Mouse (Mus musculus): ENCODE measurements at regions not wholly inside any gene's neighbourhood (a gene's known extent, or its start where the extent isn't known, plus 50 kb on each side); places are given as distances from the start of the nearest gene placed in this dataset.

DNA sequence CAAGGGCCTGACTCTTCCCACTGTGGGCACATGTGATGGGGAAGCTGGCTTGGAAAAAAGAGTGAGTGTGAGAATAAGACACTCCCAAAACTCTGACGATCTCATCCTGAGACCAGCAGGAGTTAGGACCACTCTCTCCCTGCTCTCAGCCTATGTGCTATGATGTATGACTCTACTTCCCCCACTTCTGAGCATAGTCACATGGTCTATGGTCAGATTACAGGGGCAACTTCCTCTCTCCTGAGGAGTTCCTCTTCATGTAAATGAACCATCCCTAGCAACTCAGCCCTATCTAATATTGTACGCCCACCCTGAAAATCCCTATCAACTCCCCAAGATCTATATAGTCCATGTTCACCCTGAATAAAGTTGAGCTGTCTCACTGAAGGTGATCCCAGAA is 120.0 kb upstream of the Lmo4 start:
- no peak for DNase-seq (ENCODE audit: low spot score in 2 of 2)

DNA sequence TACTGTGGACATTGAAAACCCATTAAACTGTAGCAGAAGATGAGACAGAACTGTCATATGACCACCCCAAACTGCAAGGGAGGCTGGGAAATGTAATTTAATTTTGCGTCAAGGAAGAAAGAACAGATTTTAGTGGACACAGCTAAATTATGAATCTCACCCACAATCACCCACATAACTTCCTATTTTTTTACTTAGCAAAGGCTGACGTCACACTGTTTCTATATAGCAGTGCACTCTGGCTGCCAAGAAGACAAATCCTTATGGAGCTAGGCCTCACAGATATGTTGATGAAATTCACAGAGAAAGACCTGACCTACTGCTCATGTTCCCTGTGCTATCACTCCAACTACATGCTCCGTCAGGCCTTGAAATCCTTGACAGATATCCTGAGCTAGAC is 118.5 kb upstream of the Lmo4 start:
- DNase-seq (ENCODE audit: low spot score in 2 of 2), result no peak

DNA sequence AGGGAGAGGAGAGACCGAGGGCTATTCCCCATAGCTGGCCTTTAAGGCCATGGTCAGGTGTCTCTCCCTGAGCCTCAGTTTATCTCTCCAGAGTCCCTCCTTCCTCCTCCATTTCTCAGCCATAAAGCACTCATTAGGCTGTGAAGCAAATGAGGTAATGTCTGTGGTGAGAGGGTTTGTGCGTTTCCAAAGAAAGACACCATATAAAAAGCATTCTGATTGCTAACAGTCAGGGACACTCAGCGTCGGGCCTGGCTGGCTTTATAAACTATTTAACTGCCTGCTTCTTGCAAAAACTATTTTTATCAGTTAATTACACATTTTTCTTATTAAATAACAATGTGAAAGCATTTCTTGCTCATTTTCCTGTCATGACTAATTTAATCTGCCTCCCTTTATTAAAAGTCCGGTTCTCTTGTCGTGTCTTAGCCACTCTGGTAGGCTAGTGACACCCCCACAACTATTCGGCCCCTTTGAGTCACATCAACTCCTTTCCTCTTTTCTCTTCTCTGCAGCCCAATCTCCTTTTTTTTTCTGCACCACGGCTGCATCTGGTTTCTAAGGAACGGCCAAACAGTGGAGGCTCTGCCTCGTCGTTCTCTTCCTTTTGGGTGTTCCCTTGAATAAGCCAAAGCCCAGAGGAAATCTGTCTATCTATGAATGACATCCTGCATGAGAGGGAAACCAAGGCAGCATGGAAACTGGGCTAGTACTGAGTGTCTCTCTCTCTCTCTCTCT is 114.6 kb upstream of the Lmo4 start:
- no peak for DNase-seq (ENCODE audit: low spot score in 2 of 2)

DNA sequence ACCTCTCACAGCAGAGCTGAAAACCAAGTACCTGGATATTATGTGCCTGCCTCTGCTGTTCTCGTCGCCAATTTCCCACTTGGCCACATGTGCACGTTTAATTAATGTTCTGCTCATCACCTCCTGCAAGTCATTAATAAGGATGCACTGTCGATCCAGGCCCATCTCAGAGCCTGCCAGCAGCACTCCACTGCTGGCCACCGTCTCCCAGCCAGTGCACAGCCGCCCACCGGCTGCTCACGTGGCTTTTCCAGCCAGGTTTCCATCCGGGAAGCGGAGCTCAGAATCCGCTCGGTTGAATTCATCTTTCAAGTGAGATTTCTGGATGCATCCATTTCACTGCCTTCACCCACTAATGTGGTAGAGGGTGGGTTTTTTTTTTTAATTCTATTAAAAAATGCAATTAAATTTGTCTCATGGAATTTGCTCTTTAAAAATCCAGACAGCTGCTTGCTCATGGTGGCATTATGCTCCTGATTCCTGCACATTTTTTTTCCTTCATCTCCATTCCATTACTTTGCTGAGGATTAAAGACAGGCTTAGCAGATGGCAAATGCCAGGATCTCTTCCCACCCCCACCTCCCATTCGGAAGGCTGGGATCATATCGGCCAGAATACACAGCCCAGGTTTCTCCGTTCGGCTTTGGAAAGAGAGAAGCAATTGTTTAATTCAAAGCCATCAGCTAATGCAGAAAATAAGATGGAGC is 113.9 kb upstream of the Lmo4 start:
- peak; percentile 34 to 49 for DNase-seq (ENCODE audit: low spot score in 2 of 2)

DNA sequence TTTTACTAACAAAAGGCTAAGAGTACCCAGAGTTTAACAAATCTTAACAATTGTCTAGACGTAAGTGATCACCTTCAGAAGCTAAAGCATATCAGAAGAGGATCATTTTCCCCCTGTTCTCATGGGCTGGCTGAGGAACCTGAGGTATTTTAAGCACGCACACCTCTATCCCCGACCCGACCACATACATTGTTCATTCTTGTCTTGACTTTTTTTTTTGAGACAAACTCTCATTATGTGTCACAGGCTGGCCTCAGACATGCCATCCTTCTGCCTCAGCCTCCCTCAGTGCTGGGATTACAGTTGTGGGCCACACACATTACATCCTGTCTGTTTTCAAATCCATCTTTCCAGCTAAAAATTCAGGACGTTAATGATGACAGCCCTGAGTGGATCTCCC is 105.7 kb upstream of the Lmo4 start:
- DNase-seq (ENCODE audit: low spot score in 2 of 2), result no peak

DNA sequence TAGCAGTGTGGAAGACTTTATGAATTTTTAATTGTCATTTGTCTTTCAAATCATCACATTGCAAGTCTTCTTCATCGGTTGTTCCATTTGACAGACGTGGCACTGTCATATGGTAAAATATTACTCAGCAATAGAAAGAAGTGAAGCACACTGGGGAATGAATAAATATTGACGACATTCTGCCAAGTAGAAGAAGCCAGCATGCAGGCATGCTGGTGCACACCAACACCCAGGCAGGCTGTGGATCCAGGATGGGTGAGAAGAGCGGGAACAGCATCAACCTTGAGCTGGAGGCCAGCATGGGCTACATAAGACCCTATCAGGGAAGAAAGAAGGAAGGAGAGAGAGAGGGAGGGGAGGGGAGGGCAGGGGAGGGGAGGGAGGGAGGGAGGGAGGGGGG is 103.6 kb upstream of the Lmo4 start:
- no peak for DNase-seq (ENCODE audit: low spot score in 2 of 2)

DNA sequence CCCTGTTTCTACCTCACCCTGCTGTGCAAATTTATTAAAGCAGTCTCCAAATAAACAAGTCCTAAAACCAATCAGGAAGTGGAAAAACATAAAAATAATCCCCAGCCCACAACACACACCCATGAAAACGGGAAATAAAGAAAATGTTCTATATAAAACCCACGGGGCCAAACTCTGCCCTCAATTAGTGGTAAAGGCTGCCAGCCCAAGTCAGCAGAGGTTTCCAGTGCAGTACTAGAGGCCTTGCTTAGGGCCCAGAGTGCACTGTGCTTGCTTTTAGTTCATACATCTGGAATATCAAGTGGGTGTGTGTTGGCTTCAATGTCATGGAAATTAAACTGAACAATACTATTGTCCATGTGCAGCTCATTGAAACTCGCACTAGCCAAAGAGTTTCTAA is 102.5 kb upstream of the Lmo4 start:
- no peak for DNase-seq (ENCODE audit: low spot score in 2 of 2)

DNA sequence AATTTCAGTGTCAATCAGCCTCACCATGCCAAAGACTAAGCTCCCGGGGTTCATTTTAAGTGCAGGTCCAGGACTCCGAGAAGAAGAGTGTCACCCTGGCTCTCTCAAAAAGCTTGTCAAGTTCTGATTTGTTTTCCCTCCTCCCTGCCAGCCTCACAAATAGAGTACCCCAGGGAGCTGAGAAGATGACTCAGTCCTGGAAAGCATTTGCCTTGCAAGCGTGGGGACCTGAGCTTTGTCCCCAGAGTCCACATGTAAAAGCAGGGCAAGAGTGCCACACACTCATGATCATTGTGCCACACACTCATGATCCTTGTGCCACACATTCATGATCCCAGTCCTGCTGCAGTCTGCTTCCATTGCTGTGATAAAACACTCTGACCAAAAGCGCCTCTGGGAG is 100.4 kb upstream of the Lmo4 start:
- DNase-seq (ENCODE audit: low spot score in 2 of 2), result no peak

DNA sequence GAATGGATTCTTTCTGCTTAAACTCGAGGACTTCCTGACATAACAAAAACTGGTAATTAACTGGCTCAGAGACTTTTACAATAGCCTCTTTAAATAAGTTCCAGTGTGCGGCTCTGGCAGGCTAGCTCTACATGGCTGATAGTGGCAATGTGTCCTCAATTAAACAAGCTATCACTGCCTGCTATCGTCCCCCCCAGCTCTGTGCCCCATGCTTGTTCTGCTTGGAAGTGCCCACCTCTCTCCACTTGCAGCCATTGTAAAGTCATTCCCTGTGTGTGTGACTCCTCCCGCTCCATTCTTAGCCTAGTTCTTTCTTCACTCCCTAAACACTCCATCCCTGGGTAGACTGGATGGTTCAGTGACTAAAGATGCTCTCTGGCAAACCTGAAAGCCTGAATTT is 99.9 kb upstream of the Lmo4 start:
- DNase-seq (ENCODE audit: low spot score in 2 of 2), result no peak

DNA sequence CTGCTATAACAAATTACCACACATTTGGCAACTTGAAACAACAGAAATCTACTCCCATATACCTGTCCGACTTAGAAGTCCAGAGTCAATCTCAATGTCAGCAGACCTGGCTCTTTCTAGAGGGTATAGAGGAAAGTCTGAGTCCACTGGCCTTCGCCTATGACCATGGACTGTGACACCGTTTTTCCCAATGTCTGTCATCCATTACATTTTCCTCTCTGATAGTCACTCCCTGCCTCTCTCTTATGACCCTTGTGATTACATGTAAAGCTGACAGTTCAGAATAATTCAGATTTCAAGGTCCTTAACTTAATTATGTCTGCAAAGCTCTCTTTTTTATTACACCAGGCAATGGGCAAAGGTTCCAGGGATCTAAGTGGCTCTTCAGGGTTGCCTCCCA is 97.6 kb upstream of the Lmo4 start:
- DNase-seq (ENCODE audit: low spot score in 2 of 2), result no peak

DNA sequence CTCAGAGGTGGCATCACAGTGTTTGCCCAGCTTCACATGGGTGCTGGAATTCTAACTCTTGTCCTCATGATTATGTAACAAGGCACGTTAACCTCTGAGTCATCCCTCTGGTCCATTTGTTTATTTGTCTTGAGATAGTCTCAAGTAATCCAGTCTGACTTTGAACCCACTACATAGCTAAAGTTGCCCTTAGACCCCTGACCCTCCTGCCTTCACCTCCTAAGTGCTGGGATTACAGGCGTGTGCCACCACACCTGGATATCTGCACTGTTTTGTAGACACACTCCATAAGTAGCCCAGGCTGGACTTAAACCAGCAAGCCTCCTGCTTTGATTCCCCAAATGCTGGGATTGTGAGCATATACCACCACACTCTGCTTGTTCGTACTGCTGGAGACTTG is 96.0 kb upstream of the Lmo4 start:
- DNase-seq (ENCODE audit: low spot score in 2 of 2), result no peak

DNA sequence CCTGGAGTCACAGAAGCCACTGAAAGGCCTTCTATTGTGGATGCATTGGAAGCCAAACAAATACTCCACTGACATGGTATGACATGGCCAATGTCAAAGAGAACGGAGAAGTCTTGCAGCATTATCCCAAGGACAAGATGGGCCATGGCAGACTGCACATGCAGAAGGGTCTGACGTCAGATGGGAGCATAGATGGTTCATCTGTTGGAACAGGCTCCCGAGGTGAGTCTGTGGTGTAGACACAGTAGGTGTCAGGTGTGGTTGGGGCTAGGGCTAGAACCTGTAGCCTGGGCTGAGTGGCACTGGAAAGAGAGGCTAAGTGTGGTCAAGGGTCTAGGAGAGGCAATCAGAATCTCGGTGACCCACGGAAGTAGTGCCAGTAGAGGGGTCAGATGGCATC is 94.2 kb upstream of the Lmo4 start:
- no peak for DNase-seq (ENCODE audit: low spot score in 2 of 2)

DNA sequence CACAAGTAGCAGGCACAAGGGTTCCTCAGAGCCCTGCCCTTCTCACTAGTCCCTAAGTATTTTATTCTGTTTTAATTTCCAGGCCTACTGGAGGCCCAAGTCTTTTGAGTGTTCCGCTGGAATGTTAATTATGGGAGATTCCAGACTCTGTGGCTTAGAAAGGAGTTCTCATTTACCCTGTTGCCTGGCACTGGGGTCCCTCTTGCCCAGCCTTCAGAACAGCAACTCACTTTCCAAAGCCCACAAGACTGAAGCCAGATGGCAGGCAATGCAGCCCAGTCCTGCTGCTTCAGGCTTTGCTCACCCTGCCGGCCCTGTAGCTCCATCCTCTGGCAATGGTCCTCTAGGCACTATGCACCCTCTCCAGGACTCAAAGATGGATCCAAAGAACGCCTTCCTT is 84.5 kb upstream of the Lmo4 start:
- peak; percentile 40 to 48 for DNase-seq (ENCODE audit: low spot score in 2 of 2)

DNA sequence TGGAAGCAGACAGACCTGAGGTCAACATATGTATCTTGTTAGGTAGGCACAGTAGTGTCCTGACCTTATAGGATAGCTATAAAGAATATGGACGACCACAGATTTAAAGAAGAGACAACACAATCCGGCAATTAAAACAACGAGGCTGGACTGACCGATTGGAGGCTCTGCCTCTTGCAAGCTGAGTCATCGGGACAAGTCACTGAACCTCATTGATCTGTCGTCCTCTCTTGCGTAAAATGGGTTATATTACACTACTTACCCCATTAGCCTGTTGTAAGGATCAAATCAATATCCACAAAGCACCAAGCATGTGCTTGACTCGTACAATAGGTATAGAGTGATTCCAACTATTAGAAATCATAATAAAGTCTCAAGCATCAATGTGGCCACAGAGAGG is 81.1 kb upstream of the Lmo4 start:
- DNase-seq (ENCODE audit: low spot score in 2 of 2), result no peak

DNA sequence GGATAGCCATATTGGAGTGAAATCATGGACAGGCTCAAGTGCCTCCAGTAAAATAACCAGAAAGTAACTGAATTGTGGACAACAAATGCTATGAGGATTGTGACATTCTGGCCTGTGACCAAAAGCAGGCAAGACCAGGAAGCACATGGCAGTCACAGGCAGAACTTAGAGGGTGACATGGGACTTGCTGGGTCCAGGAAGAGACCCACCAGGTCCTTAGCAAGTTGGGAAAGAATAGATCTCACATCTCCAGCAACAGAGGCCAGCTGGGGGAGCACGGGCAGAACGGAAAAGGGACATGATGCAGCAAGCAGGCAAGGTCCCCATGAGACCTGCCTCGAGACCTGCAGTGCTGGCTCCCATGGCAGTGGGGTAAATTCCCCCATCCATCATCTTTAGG is 79.3 kb upstream of the Lmo4 start:
- no peak for DNase-seq (ENCODE audit: low spot score in 2 of 2)

DNA sequence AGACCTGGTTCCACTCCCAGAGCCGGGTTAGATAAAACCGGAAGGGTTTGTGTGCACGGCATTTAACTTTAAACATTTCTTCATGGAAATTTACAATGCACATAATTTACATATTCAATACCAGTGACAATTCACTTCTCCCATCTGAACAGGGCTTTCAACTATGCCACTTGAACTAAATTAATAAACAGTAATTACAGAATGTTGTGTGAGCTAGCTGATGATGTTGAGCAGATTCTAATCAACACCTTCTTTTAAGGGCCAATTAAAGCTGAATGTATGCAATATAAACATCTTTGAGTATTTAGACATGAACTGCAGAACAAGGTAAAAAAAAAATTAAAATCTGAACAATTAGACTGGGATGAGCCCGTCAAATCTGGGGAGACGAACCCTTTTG is 68.1 kb upstream of the Lmo4 start:
- no peak for DNase-seq (ENCODE audit: low spot score in 2 of 2)

DNA sequence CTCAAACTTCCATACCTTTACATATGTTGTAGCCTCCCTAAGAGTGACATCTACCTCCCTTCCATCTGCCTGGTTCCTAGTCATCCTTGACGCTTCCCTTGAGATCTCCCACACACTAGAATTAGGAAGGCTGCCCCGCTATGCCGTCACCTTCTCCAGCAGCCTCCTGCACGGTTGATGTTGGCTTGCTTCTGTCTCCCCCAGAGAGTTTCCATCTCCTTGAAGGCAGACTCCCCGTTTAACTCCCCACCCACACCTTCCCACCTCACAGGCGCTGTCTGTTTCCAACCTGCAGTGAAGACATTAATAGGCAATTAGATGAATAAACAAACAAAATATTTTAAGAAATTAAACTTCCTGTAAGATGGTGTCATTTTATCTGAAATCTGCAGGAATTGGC is 65.2 kb upstream of the Lmo4 start:
- DNase-seq (ENCODE audit: low spot score in 2 of 2), result no peak

DNA sequence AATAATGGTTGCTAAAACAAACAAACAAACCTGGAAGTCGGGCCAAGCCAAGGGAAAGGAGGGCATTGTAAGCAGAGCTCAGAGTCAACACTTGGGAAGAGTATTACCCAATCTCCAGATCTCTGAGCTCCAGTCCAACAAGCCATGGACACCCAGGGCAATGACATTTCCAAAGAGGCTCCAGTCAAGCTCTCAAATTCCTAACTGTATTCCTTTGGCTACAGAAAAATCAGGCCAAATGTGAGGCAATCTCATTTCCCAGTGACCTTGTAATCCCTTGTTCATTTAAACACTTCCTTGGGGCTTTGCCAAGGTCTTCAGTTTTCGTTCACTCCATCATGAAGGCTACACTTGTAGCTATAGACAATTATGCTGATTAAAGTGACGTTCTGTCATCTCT is 59.5 kb upstream of the Lmo4 start:
- no peak for DNase-seq (ENCODE audit: low spot score in 2 of 2)

DNA sequence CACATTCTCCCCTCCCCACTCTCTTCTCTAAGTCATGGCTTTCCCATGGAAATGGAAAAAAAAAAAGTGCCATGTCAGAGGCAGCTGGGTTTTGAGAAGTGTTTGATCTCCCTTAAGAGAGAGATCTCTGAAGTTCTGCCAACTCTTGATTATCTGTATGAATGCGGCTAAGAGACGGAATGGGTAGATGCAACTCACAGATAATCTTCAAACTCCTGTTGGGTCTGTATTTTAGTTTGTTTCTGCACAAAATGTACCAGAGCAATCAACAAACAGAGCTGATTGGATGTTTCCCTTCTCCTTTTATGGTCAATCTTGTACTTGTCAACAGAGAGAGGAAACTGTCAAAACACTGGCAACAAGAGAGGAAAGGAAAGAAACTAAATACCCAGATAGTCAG is 55.9 kb upstream of the Lmo4 start:
- no peak for DNase-seq (ENCODE audit: low spot score in 2 of 2)

DNA sequence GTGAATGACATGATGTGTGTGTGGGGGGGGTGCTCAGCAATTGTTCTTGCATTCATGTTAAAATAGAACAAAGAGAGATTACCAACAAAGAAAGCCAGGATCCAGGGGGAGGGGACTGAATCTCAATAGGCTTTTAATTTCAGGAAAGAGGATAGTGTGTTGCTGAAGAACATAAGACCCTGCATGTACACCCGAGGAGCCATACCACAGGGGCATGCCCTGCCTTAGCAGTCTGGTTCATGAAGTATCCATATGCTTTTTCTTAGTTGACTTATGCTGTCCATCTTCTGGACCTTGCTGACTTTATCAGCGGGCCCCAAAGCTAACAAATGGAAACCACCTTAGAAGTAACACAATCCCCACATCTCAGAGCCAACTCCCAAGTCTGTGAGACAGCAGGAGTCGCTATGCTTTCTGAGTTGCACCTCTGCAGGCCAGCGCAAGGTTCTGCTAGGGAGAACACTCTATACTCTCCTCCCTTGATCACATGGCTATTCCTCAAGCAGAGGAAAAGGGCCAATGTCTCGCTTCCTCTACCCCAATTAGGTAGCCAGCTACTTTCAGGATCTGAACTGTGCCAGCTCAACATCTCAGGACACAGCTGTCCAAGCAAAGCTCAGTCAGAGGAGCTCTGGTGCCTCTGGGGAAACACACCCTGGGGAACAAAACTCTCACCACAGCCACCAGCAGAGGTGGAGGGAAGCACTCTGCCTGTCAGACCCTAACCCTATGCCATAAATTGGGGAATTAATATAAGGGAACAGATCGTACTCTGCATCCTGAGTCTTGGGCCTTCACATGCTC is 52.9 kb upstream of the Lmo4 start:
- DNase-seq (ENCODE audit: low spot score in 2 of 2), result no peak

DNA sequence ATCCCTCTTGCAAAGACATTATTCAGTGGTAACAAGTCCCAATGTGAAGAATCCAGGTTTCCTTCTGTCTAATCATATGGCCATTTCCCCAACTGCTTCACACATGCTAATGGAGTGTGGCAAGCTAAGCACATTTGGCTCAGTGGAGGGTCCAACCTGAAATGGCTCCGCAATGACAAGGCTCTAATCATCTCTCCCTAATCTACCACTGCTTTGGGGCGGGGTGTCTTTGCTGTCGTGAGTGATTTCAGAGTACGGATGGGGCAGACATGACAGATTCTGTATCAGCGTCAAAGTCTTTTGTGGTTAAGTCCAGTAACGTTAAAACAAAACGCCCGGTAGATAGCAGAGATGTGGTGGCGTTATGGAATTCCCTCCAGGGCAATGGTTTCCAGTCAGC is 52.2 kb upstream of the Lmo4 start:
- no peak for DNase-seq (ENCODE audit: low spot score in 2 of 2)
